Mouse (Mus musculus): ENCODE results near the gene Noto.

DNA sequence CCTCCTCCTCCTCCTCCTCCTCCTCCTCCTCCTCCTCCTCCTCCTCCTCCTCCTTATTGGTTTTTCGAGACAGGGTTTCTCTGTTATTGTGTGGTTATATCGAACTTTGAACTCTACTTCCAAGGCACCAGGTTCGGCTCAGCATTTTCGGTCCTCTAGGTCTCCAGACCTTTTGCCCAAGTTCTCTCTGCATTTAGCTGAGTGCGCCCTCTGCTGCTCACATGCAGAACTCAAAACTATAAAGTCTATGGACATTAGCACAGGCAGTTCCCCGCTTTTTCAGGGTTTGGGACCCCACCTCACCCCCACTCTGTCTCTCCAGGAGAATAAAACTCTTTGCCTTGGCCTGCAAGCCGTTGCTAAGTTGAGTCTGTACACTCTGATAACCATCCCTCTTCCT lies 31.9 kb upstream of the Noto start:
- TF ChIP-seq CTCF (IDR thresholded peaks at IDR 0.05 in 2 of 3, conservative IDR thresholded peaks at IDR 0.05 in 1 of 3; ENCODE audit: control insufficient read depth in 1 of 3, insufficient read depth in 1 of 3, low read depth in 2 of 3, low read length in 3 of 3, poor library complexity in 1 of 3, severe bottlenecking in 1 of 3) (peak; percentile 69 to 94 (median 78)), ZNF384 (IDR thresholded peaks at IDR 0.05; ENCODE audit: low read depth, low read length) (no peak), POLR2A (IDR thresholded peaks at IDR 0.05; ENCODE audit: control insufficient read depth in 1 of 2, insufficient read depth in 1 of 2, low read depth in 1 of 2, low read length in 2 of 2, poor library complexity in 1 of 2) (no peak)
